Mouse (Mus musculus) bone marrow, adult 2 months (tissue): ENCODE measurements around the gene Olfr424.

Experiments used
- CTCF ChIP-seq: fragments of 200-500 bp; IDR thresholded peaks from 2 replicates; pipeline ENCODE4 v1.5.1; 2011; ENCODE audit warnings: low read length, control low read depth; ENCODE audit not compliant: control insufficient read depth, insufficient read depth
- POLR2A ChIP-seq: fragments of 200-500 bp; IDR thresholded peaks from 2 replicates; pipeline ENCODE4 v1.6.1; 2011; ENCODE audit warnings: low read depth, mild to moderate bottlenecking, control low read depth, low read length, borderline replicate concordance; ENCODE audit not compliant: control insufficient read depth

- TF ChIP-seq CTCF (no peak), POLR2A (no peak)
Observed at GRCm38 (mm10) chr1:174131217-174131616, at the start of gene Olfr424.
